Mouse (Mus musculus) lung, adult 2 months (tissue): ENCODE data around the gene Mrpl32.

Experiments used
- CTCF ChIP-seq: fragments of 200-500 bp; IDR thresholded peaks from 2 replicates; pipeline ENCODE4 v1.5.1; 2011; ENCODE audit warnings: mild to moderate bottlenecking, low read length, control low read depth; ENCODE audit not compliant: insufficient read depth
- POLR2A ChIP-seq: fragments of 200-500 bp; IDR thresholded peaks from 2 replicates; pipeline ENCODE4 v1.6.1; 2011; ENCODE audit warnings: low read depth, mild to moderate bottlenecking, control low read depth, low read length, borderline replicate concordance; ENCODE audit errors: extremely low read depth

- TF ChIP-seq CTCF (no peak), POLR2A (no peak)
These were observed 588 bp upstream of the Mrpl32 start for GRCm38 (mm10) chr13:14613553-14613952.
